Mouse (Mus musculus) heart, adult 2 months (tissue): ENCODE data around the gene Pogk.

ENCODE experiments used
- CTCF ChIP-seq: fragments of 200-600 bp; IDR thresholded peaks from 2 replicates; pipeline ENCODE4 v1.8.1; 2022; ENCODE audit warnings: antibody characterized with exemption, mild to moderate bottlenecking, moderate library complexity
- EP300 ChIP-seq: fragments of 200-500 bp; IDR thresholded peaks from 2 replicates; pipeline ENCODE4 v1.6.1; 2011; ENCODE audit warnings: low read depth, low read length, control low read depth; ENCODE audit not compliant: insufficient read depth

DNA sequence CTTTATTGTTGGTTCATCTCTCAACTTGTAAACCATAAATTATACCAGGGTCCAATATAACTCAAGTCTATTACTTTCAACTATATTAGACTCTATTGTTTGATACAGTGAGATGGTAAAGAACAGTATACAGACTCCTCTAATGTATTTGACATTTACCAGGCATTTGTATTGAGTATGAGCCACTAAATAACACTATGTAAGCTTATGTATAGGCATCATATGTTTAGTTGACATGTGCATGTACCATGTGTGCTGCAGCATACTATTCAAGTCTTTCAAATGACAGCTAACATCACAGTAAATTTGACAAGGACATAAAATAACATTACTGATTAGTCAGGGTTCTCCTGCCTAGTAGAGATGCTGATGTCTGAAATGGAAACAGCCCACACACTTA, 46.5 kb downstream of the Pogk start:
- no peak for TF ChIP-seq EP300
- no peak for TF ChIP-seq CTCF
